Mouse (Mus musculus) heart, adult 2 months (tissue): ENCODE measurements around the gene Mtor. TPM values are rescaled to one million over a fixed set of nuclear protein-coding genes. Genes with fewer than 3 reads are reported as not detected.

ENCODE experiments used
- DNase-seq, 2 experiments: peaks; one replicate each; pipeline ENCODE4 v3.0.0; 2021
- H3K27ac ChIP-seq: fragments of 200-600 bp; 2 replicates; pipeline ENCODE4 v1.8.1; 2022
- H3K27me3 ChIP-seq: fragments of 200-500 bp; 2 replicates; pipeline ENCODE4 v1.6.1; 2012; ENCODE audit warnings: mild to moderate bottlenecking, low read length, inconsistent platforms, mixed read lengths; ENCODE audit not compliant: control insufficient read depth, insufficient read depth
- H3K36me3 ChIP-seq: fragments of 200-500 bp; 2 replicates; pipeline ENCODE4 v1.6.1; 2012; ENCODE audit warnings: low read length, inconsistent platforms; ENCODE audit not compliant: control insufficient read depth, insufficient read depth
- H3K4me1 ChIP-seq: fragments of 200-500 bp; 2 replicates; pipeline ENCODE4 v1.6.1; 2011; ENCODE audit warnings: low read length; ENCODE audit not compliant: control insufficient read depth, insufficient read depth
- H3K4me3 ChIP-seq: fragments of 200-600 bp; 2 replicates; pipeline ENCODE4 v1.8.1; 2022
- H3K79me2 ChIP-seq: fragments of 200-500 bp; replicated peaks from 2 replicates; pipeline ENCODE4 v1.6.1; 2012; ENCODE audit warnings: mild to moderate bottlenecking, inconsistent platforms, low read length, moderate library complexity, mixed read lengths; ENCODE audit not compliant: control insufficient read depth, insufficient read depth
- H3K9ac ChIP-seq: fragments of 200-500 bp; 2 replicates; pipeline ENCODE4 v1.6.1; 2012; ENCODE audit warnings: low read depth, mild to moderate bottlenecking, control low read depth, inconsistent platforms, low read length, mixed read lengths
- CTCF ChIP-seq: fragments of 200-600 bp; IDR thresholded peaks from 2 replicates; pipeline ENCODE4 v1.8.1; 2022; ENCODE audit warnings: antibody characterized with exemption, mild to moderate bottlenecking, moderate library complexity
- EP300 ChIP-seq: fragments of 200-500 bp; IDR thresholded peaks from 2 replicates; pipeline ENCODE4 v1.6.1; 2011; ENCODE audit warnings: low read depth, low read length, control low read depth; ENCODE audit not compliant: insufficient read depth
- POLR2A ChIP-seq: fragments of 200-500 bp; IDR thresholded peaks from 2 replicates; pipeline ENCODE4 v1.6.1; 2011; ENCODE audit warnings: mild to moderate bottlenecking, low read depth, low read length, control low read depth; ENCODE audit not compliant: insufficient read depth
- WGBS: fragments of 180-500 bp; shearing (Covaris S2); methylation state at CpG from one replicate; pipeline ENCODE4 v1.1.7; 2018; 5-methylcytosine and 5-hydroxymethylcytosine counted together
- intact Hi-C: fragments of 180-260 bp; cut with DNase I; formaldehyde crosslinking; loops from one replicate; pipeline ENCODE4 v1.15.1; 2025
- polyA plus RNA-seq: library from polyadenylated mRNA; depleted of rRNA; stranded (reverse); fragments of >200 nt; gene quantifications from 2 replicates; pipeline ENCODE4 v1.2.3, GENCODE M21; 2012
- total RNA-seq, 2 experiments: library from RNA; stranded (reverse); gene quantifications; 2 replicates each; pipeline ENCODE4 v1.2.3; 2021

Gene Mtor
- total and polyA plus RNA-seq, 3 experiments: 18.6 to 49.7 (median 40.9) TPM

DNA sequence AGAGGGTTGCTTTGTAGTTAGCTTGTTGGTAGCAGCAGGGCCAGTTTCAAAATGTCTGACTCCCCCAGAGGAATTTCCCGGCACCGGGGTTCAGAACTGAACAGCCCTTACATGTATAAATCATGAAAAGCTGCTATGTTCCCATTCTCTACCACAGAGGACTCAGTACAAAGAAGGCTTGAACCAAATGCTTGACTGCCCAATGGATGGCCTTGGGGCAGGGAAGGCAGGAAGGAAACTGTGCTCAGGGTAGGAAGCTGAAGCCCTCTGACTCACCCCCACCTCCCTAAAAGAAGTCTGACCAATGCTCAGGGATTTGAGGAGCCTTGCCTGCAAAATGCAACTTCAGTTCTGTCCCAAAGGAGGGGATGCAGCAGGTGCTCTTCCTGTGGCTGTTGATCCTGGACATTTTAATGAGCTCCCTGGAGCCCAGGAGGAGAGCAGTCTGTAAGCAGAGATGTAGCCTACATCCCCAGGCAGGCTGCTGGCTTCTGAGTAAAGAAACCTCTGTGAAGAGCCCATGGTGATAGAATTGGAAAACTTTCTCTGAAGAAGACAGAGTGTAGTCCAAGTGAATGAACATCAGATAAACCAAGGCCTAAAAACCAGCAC lies 33.3 kb downstream of the Mtor start:
- Histone ChIP-seq H3K27ac (no peak overlapping the region), H3K27me3 (no peaks in the 10 kb centered on the region), H3K4me1 (no peaks in the 10 kb centered on the region), H3K36me3 (no peaks in the 10 kb centered on the region; the same call in 1 of the 2 replicates), H3K4me3 (no peak overlapping the region), H3K79me2 (no peaks in the 10 kb centered on the region), H3K9ac (no peak overlapping the region)
- no peak for TF ChIP-seq CTCF
- no peak for TF ChIP-seq POLR2A
- intact Hi-C loops: no loop called here
- WGBS: 63% methylated on average over 2 of the region's 2 CpGs
- DNase-seq: no peak

DNA sequence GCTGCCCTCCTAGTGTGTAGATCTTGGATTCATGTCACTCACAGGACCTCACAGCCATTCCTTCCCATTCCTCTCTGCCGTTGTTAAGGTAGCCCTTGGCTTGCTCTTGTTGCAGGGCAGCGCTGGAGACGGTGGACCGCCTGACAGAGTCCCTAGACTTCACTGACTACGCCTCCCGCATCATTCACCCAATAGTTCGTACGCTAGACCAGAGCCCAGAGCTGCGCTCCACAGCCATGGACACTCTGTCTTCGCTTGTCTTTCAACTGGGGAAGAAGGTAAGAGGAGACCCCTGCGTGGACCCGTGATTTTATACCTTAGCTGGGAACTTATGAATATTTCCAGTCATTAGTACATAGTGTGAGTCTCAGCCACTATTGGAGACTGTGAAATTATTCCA lies 36.1 kb downstream of the Mtor start:
- no peaks in the 10 kb centered on the region; the same call in 1 of the 2 replicates for H3K36me3 ChIP-seq
- no peaks in the 10 kb centered on the region for H3K4me1 ChIP-seq
- TF ChIP-seq EP300 (no peak), POLR2A (no peak)
- no peaks in the 10 kb centered on the region for H3K27me3 ChIP-seq
- no peak overlapping the region for H3K27ac ChIP-seq
- H3K4me3 ChIP-seq: no peak overlapping the region
- H3K79me2 ChIP-seq: no peaks in the 10 kb centered on the region
- WGBS: 96% methylated on average over 12 of the region's 12 CpGs
- H3K9ac ChIP-seq: no peak overlapping the region
- DNase-seq: no peak
- intact Hi-C loops: no loop called here

DNA sequence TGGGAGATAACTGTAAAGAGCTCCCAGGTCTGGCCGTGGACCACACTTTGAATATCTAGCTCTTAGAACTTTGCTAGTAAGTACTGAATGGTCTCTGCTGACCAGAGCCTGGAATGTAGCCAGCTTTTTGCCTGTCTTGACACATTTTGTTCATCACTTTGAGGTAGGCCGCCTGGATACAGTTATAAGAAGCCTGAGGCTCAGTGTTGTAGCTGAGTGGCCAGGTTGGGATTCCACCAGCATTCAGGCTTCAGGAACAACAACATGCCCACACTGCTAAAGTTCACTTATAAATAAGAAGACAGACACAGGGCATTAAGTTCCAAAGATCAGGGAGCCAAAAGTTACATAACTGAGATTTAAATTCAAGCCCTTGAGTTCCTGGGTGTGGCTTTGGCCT lies 39.4 kb downstream of the Mtor start:
- Histone ChIP-seq H3K36me3 (no peaks in the 10 kb centered on the region), H3K27me3 (no peaks in the 10 kb centered on the region), H3K4me1 (peaks cover 2% of the 10 kb centered on the region; the same call in 1 of the 2 replicates), H3K27ac (no peak overlapping the region), H3K79me2 (no peaks in the 10 kb centered on the region), H3K4me3 (no peak overlapping the region), H3K9ac (no peak overlapping the region)
- intact Hi-C loops: no loop called here
- no peak for DNase-seq
- TF ChIP-seq POLR2A: no peak
- no peak for TF ChIP-seq CTCF
- TF ChIP-seq EP300: no peak
- 67% methylated on average over 2 of the region's 2 CpGs for WGBS

DNA sequence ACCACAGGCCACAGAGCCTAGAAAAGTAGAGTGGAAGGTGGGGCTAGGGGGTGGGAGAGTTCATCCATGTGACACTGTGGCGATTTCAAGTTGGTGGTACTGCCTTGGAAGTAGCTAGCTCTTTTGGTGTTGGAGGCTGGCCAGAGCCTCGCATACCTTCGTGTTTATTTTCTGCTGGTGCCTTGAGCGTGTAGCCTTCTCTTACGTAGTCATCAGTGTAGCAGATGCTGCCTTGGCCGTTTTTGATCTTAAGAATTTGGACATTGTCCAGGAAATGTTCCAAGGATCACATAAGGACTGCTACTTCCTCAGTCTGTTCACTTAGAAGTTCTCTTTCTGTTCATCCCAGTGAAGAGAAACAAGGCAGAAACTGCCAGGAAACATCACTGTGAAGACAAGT lies 42.1 kb downstream of the Mtor start:
- no peaks in the 10 kb centered on the region for H3K36me3 ChIP-seq
- peaks cover 2% of the 10 kb centered on the region; the same call in 1 of the 2 replicates for H3K4me1 ChIP-seq
- TF ChIP-seq POLR2A (no peak), CTCF (no peak), EP300 (no peak)
- H3K27me3 ChIP-seq: no peaks in the 10 kb centered on the region
- no peak overlapping the region for H3K4me3 ChIP-seq
- H3K27ac ChIP-seq: no peak overlapping the region
- WGBS: 16% methylated on average over 6 of the region's 6 CpGs
- no peak overlapping the region for H3K9ac ChIP-seq
- intact Hi-C loops: loop anchor here (5.0 kb wide), 1 partner anchor 112 kb away; the partner anchor contains the start of gene Masp2
- no peak for DNase-seq
- H3K79me2 ChIP-seq: no peaks in the 10 kb centered on the region

DNA sequence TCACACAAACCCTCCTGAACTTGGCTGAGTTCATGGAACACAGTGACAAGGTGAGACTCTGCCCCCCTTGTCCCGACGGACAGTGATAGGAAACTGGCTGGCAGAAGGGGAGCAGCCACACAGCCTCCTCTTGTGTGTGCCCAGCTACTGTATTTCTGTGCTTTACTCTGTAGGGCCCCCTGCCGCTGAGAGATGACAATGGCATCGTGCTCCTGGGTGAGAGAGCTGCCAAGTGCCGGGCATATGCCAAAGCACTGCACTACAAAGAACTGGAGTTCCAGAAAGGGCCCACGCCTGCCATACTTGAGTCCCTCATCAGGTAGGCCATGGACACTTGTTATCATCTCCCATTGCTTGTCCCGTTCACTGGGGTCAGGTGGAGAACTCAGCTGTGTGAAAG lies 43.0 kb downstream of the Mtor start:
- WGBS: 69% methylated on average over 7 of the region's 7 CpGs
- H3K36me3 ChIP-seq: no peaks in the 10 kb centered on the region
- TF ChIP-seq CTCF (peak; percentile 30; the same call in 1 of the 2 replicates), POLR2A (no peak)
- H3K4me3 ChIP-seq: no peak overlapping the region
- intact Hi-C loops: loop anchor here (5.0 kb wide), 1 partner anchor 111 kb away; the partner anchor contains the start of gene Masp2
- no peaks in the 10 kb centered on the region for H3K27me3 ChIP-seq
- no peaks in the 10 kb centered on the region for H3K79me2 ChIP-seq
- H3K4me1 ChIP-seq: peaks cover 2% of the 10 kb centered on the region; the same call in 1 of the 2 replicates
- no peak for DNase-seq
- H3K27ac ChIP-seq: no peak overlapping the region
- no peak overlapping the region for H3K9ac ChIP-seq

DNA sequence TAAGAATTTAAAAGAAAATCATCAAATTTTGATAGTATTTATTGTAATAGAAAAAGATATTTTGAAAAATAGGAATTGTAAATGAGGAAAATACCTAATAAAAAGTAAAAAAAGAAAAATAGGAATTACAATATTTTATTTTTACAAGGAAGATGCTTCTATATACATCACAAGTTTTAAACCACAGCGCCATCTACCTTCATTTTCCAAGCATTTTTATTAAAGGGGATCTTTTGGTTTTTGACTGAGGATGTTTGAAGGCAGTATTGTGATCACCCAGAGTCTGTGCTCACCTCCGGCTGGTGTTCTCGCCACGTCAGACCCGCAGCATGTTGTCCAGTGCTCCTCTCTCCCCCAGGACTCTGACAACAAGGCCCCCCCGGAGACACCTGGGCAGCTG lies 46.7 kb downstream of the Mtor start:
- intact Hi-C loops: no loop called here
- TF ChIP-seq EP300 (no peak), CTCF (no peak)
- H3K27ac ChIP-seq: no peak overlapping the region
- peaks cover 2% of the 10 kb centered on the region; the same call in 1 of the 2 replicates for H3K4me1 ChIP-seq
- DNase-seq: no peak
- whole genome bisulfite sequencing: 89% methylated on average over 6 of the region's 6 CpGs
- no peaks in the 10 kb centered on the region for H3K79me2 ChIP-seq
- H3K4me3 ChIP-seq: no peak overlapping the region
- H3K36me3 ChIP-seq: no peaks in the 10 kb centered on the region
- no peaks in the 10 kb centered on the region for H3K27me3 ChIP-seq
- no peak overlapping the region for H3K9ac ChIP-seq
